Mouse (Mus musculus) bone marrow, adult 2 months (tissue): ENCODE measurements around the gene Tmem268. TPM values are rescaled to one million over a fixed set of nuclear protein-coding genes. Genes with fewer than 3 reads are reported as not detected.
A peak's percentile ranks its signal among the peaks of the same experiment; 100 is the strongest.

ENCODE experiments used
- H3K27ac ChIP-seq: fragments of 200-500 bp; 2 replicates; pipeline ENCODE4 v1.5.1; 2012; ENCODE audit warnings: low read depth, mild to moderate bottlenecking, control low read depth, inconsistent platforms, low read length; ENCODE audit not compliant: control insufficient read depth, poor library complexity, insufficient read depth
- H3K4me1 ChIP-seq: fragments of 200-500 bp; 2 replicates; pipeline ENCODE4 v1.6.1; 2011; ENCODE audit warnings: low read length; ENCODE audit not compliant: control insufficient read depth, insufficient read depth
- H3K4me3 ChIP-seq: fragments of 200-500 bp; replicated peaks from 2 replicates; pipeline ENCODE3; 2011; ENCODE audit warnings: mild to moderate bottlenecking, low read depth, low read length, control low read depth; ENCODE audit not compliant: control insufficient read depth
- CTCF ChIP-seq: fragments of 200-500 bp; IDR thresholded peaks from 2 replicates; pipeline ENCODE4 v1.5.1; 2011; ENCODE audit warnings: low read length, control low read depth; ENCODE audit not compliant: control insufficient read depth, insufficient read depth
- POLR2A ChIP-seq: fragments of 200-500 bp; IDR thresholded peaks from 2 replicates; pipeline ENCODE4 v1.6.1; 2011; ENCODE audit warnings: low read depth, mild to moderate bottlenecking, control low read depth, low read length, borderline replicate concordance; ENCODE audit not compliant: control insufficient read depth
- WGBS: fragments of 180-500 bp; shearing (Covaris S2); methylation state at CpG from one replicate; pipeline ENCODE4 v1.1.7; 2018; 5-methylcytosine and 5-hydroxymethylcytosine counted together
- polyA plus RNA-seq: library from polyadenylated mRNA; stranded (reverse); fragments of >200 nt; gene quantifications from 2 replicates; pipeline ENCODE4 v1.2.4, GENCODE M21; 2011; ENCODE audit warnings: low replicate concordance; ENCODE audit not compliant: missing spikeins, insufficient read depth, insufficient read length

Tmem268 gene
- polyA plus RNA-seq = 5.6 and 8.5 TPM in 2 replicates

DNA sequence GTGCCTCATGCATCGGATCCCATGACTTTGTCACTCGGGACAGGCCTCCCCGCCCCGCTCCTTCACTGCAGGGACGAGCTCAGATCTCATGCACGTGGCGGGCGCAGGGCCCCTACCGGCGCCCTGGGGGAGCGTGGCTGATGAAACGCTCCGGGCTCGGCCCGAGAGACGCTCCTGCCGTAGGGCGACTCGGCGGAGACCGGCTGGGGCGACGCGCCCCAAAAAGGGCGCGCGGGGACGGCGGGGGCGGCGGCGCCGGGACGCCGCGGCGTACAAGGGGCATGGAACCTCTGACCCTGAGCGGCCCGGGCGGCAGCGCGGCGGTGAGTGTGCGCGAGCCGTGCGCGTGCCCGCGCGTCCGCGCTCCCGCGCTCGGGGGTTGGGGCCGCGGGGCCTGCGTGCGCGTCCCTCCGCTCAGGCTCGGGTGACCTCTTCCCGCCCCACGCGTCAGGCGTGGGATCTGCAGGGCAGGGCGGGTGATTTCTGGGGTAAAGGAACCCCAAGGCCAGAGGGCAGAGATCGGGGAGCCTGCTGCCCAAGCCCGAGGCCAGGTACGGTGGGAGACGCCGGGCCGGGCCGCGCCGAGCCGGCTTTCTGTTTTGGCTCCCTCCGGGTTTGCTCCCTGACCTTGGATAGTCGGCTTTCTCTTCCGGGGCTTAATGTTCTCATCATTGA, at the start of gene Tmem268:
Tmem268 (plus strand) TSS at position 375 of the 675 bp plus-strand sequence.
- Histone ChIP-seq H3K27ac (peak within 1 kb of the TSS; percentile 86), H3K4me3 (peak within 1 kb of the TSS; percentile 79), H3K4me1 (peaks cover 19% of the 10 kb centered on the region)
- no peak for TF ChIP-seq CTCF
- TF ChIP-seq POLR2A = peak; percentile 56; the same call in 1 of the 2 replicates
- under 1% methylated on average over 76 of the region's 81 CpGs for WGBS

DNA sequence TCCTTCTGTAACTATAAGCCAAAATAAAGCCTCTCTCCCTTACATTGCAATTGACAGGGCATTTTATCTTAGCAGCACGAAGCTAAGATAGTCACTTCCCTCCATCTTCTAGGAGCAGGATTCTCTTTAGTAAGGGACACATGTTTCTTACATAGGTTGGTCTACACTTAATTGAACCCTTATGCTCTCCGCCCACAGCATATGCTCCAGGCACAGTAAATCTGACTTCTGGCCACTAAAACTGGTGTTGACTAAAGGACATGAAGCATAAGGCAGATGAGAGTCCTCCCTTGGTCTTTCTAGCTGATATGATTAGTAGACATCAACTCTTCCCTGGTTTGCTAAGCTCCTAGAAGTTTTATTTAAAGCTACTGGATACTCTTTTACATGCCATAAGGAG, 45.7 kb upstream of the Tmem268 start:
- no peak overlapping the region for H3K27ac ChIP-seq
- TF ChIP-seq POLR2A (no peak), CTCF (no peak)
- H3K4me1 ChIP-seq = no peaks in the 10 kb centered on the region
- WGBS = 77% methylated on average over 2 of the region's 2 CpGs
- H3K4me3 ChIP-seq = no peak overlapping the region

DNA sequence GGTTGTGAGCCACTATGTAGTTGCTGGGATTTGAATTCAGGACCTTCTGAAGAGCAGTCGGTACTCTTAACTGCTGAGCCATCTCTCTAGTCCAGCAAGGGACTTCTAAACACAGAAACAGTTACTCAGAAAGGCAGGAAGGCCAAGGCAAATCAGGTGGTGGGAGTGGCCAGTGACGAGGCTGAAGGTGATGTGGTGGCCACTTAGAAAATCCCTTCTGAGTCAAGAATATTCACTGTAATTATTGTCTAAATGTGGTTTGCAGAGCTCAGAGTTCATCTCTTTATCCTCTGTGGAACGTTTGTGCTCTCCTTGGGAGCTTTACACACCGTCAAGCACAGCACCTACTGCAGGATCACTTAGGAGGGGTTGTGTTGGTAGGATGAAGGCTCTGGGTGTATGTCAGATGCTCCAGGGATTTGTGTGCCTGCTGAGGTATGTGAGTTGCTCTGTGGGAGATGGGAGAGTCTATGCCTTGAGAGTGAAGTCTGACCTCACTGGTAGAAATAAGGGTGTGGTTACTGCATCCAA, 44.1 kb upstream of the Tmem268 start:
- Histone ChIP-seq H3K27ac (no peak overlapping the region), H3K4me1 (no peaks in the 10 kb centered on the region), H3K4me3 (no peak overlapping the region)
- TF ChIP-seq CTCF (no peak), POLR2A (no peak)
- 61% methylated on average over 4 of the region's 4 CpGs for WGBS

DNA sequence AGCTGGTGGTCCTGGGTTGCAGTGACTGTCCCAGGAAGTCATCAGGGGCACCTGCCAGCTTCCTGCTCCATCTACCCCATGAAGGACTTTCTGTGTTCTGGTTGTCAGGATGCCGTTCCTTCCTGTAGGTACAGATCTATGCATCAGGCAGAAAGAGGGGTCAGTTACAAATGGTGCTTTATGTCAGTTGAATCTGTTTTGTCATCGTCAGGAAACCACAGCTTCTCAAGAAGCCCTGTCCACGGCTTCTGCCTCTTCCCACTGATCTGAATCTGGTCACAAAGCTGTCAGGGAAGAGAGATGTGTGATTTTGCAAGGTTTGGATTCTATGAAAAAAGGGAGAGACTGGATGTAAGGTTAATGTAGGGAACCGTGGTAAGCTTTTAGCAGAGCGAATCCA, 43.6 kb upstream of the Tmem268 start:
- Histone ChIP-seq H3K27ac (no peak overlapping the region), H3K4me3 (no peak overlapping the region), H3K4me1 (no peaks in the 10 kb centered on the region)
- WGBS = 23% methylated on average over 5 of the region's 5 CpGs
- no peak for TF ChIP-seq CTCF
- no peak for TF ChIP-seq POLR2A

- TF ChIP-seq CTCF (no peak), POLR2A (no peak)
- Histone ChIP-seq H3K4me3 (no peak overlapping the region), H3K27ac (no peak overlapping the region), H3K4me1 (no peaks in the 10 kb centered on the region)
- WGBS = 78% methylated on average over 2 of the region's 2 CpGs
Measured at GRCm38 (mm10) chr4:63521813-63522419, 36.7 kb upstream of the Tmem268 start.

DNA sequence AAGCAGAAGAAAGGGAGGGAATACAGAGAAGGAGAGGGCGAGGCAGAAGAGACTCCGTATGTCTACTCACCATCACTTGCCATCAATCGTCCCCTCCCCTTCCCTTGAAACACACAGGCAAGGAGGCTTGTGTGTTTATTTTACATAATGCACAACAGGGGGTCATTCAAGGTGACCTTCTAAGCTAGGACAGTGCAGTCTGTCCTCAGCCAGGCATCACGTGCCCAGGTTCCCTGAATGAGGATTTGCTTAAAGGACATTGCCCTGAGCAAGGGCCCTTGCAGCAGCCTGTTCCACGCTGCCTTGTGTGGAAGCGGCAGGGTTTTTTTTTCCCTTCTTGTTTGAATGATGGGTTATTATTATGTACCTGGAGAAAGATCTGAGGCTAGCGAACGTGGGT, 33.1 kb upstream of the Tmem268 start:
- TF ChIP-seq POLR2A (no peak), CTCF (no peak)
- H3K4me3 ChIP-seq = no peak overlapping the region
- no peaks in the 10 kb centered on the region for H3K4me1 ChIP-seq
- WGBS = 85% methylated on average over 8 of the region's 8 CpGs
- no peak overlapping the region for H3K27ac ChIP-seq

GRCm38 (mm10) chr4:63528946-63529345, 29.6 kb upstream of the Tmem268 start:
- Histone ChIP-seq H3K27ac (no peak overlapping the region), H3K4me1 (no peaks in the 10 kb centered on the region), H3K4me3 (no peak overlapping the region)
- TF ChIP-seq CTCF (no peak), POLR2A (no peak)
- WGBS = 83% methylated on average over 6 of the region's 6 CpGs

DNA sequence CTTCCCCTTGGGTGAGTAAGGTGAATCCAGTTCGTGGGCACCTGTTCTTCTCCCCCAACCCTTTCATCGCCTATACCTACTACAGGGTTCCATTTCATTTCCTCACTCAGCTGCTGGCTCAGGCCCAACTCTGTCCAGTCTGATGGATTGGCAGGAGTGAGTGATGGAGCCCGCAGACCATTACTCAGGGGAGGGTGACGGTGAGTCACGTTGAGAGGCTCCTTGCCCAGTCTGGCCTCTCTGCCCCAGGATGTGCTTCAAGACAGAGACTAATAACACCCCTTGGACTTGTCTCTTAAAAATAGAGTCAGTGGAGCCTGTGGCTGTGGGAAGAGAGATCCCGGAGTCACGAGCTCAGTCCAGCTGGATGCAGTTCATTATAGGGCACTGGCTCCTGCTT, 28.2 kb upstream of the Tmem268 start:
- no peak overlapping the region for H3K27ac ChIP-seq
- 75% methylated on average over 7 of the region's 7 CpGs for WGBS
- TF ChIP-seq POLR2A = no peak
- no peak for TF ChIP-seq CTCF
- no peak overlapping the region for H3K4me3 ChIP-seq
- no peaks in the 10 kb centered on the region for H3K4me1 ChIP-seq

GRCm38 (mm10) chr4:63537602-63538001, 21.0 kb upstream of the Tmem268 start:
- 76% methylated on average over 4 of the region's 4 CpGs for WGBS
- Histone ChIP-seq H3K27ac (no peak overlapping the region), H3K4me1 (no peaks in the 10 kb centered on the region), H3K4me3 (no peak overlapping the region)
- TF ChIP-seq CTCF = no peak
- TF ChIP-seq POLR2A = no peak
